Mouse (Mus musculus) T-cell, adult 2 months (primary cell): ENCODE results near the gene Ctps.
"Not testable (repeated sequence)": the region's sequence is repeated elsewhere in the genome, so short reads cannot be mapped to it uniquely, and the experiment has no call there.

Experiments used
- DNase-seq: peaks from one replicate; pipeline ENCODE4 v3.0.0; 2022; ENCODE audit warnings: low spot score

Gene Ctps

DNA sequence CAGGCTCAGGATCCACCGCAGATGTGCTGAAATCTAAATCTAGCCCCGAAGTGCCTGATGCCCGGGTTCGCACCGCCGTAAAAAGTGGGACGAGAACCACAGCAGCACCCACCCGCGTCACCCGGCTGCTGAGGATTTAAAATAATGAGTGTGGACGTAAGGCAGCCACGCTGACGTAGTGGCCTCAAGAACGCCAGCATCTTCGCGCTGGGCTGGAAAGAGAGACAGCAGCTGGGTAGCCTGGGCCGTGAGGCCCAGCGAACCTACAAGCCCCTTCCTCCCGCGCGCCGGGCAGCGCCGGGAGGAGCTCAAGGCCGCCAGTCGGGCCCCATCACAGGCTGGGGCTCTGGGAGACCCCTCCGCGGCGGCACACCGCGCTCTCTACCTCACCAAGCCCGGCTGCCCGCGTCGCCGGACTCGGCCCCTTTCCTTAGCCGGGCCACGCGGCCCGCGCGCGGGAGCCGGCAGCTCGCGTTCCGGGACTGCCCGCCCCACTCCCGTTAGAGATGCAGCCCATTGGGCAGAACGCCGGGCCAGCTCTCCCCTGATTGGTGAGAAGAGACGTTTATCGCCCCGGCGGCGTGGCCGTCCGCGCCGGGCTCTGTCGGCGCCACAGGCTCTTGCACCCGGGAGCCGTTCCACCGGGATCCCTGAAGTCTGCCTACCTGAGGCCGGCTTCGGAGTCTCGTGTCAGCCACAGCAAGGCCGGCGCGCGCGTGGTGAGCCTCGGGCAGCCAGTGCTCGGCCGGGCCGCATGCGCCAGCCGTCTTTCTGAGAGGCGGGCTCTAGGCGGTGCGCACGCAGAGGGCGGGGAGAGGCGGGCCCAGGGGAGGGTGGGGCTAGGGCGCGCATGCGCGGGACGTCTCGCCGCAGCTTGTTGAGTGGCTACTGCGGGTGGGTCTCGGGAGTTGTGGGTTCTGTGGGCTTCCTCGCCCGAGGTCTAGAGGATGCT is at the start of gene Ctps:
Gene Ctps, minus strand, starts transcription at position 791 of the 952 bp plus-strand sequence.
- peak; percentile 89 for DNase-seq

DNA sequence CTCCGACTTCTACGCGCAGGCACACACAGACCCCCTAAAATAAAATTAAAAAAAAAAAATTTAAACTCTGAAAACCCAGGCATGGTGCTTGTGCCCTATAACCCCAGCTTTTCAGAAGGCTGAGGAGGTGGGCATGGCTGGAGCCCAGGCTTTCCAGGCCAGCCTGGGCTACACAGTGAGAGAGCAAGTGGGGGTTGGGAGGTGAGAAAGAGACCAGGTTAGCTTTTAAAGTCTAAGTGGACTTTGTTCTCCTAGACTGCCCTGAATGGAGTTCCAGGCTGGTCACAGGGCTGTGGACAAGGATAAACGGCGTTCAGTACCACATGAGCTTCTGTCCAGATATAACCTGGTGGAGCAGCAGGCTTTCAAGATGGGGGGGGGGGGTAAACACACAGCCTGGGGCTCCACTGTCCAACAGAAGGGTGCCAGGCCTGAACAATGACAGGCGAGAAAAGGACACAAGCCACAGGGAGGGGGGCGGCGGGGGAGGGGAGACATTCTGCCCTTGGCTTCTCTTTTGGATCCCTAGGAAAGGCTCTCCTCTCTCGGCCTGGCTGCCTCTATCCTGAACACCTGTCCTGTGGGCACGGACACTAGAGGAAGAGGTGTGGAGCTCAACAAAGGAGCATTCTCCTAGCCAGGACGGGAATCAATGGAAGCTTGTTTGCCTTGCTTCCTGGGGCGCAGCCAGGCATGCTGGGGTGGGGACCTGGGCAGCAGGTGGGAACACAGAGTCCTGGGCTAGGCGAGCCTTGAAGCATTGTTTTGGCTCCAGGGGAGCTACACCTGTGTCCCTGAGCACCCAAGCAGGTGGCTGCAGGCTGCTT is 46.3 kb upstream of the Ctps start:
- no peak for DNase-seq

DNA sequence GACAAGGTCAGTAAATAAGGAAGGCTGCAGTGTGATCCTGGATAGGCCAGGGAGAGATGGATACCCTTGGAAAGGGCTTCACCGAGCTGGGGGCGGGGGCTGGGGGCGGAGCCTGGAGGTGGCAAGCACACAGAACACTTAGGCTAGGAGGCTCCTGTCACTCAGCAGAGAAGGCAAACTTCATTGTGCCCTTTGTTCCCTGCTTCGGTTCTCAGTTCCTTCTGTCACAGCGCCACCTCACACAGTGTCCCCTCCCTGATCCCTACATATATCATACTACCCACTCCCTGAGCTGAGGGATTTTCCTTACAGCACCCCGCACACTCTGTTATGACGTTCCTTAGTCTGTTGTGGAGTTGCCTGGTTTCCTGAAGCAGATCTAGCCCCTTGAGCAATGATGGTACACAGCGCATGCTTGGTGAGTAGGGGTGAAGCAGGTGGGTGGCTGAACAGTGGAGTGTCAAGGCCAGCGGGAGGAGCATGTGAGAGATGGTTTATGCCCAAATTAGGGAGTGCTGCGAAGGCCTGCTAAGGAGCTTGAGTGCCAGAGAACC is 45.5 kb upstream of the Ctps start:
- DNase-seq = peak; percentile 42

DNA sequence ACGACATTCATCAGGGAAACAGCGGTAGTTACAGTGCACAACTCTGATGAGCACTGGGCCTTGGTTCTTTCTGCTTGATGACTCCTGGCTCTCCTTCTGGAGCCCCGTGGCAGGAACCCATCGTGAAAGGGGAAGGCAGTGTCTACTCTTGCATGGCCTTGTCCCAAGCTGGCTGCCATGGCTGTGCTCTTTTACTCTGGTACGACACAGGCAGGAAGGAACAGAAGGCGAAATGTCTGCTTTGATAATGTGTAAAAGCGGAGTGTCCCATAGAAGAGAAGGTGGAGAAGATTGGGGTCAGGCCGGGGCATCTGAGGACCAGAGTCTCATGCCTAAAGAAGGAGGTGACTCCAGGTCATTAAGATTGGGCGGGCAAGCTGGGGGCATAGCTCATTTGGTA is 44.6 kb upstream of the Ctps start:
- no peak for DNase-seq

DNA sequence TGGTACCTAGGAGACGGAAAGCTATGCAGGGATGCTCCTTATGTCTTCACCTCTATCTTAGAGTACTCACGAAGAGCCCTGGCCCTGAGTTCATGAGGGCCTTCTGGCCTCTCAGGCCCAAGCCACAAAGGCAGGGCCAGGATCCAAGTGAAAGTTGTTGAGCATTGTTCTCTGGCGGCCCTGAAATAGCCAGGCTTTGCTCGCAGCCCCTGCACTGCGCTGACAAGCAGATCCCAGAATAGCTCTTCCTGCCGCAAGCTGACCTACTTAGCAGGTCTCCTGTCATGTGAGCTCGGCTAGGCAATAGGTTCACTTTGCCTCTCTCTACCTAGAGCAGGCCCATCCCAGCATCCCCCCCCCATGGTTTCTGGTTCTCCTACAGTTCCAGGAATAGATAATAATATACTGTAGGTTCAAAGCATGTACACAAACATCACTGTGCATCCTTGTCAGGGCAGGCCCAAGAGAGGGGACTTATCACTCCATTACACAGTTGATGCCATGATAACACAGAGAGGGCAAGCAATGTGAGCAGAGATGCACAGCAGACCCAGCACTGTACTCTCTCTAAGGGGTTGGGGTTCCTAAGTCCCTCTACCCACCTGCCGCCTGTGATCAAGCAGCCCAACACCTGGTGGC is 43.7 kb upstream of the Ctps start:
- DNase-seq = no peak

DNA sequence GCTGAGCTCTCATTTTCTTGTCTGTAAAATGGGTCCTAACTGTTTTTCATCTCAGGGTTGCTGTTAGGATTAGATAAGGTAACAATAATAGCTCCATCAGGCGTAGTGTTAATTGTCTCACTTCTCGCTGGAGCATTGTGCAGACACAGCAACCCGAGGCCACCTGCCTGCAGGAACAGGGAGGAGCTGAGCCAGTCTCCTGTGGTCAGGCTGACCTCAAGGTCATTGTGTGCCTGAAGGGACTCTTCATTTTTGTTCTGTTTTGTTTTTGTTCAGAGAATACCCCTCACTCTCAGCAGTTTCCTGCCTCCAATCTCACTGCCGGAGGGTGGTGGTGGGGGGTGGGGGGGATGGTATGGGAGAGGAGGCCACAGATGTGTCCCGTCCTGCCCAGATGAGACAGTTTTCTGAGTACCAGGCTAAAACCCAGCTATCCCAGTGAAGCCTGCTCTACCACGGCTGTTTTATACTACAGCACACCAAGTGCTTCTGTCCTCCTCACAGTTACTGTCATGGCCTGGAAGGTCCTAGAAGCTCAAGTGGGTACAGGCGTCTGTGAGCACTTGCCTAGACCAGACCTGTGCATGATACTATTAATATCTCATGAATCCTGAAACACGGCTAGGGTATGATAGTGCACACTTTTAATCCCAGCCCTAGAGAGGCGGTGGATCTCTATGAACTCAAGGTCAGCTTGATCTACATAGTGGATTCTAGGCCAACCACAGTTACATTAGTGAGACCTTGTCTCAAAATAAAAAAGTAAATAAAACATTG is 42.4 kb upstream of the Ctps start:
- DNase-seq = no peak

DNA sequence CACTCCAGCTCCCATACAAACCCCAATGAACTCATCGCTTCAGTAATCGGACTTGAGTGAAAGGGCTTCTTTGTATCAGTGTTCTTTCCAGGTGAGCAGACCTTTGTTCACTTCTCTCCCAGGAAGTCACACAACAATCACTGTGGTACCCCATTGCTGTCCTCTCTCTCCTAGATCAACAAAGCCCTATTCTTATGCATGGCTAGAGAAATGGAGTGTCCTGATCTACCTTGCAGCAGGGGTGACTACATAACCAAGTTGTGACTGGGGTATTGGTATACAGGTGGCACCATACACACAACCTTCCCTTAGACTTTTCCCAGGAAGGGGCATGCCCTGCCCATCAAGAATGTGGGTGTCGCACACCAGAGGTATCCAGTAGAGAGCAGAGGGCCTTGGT is 40.9 kb upstream of the Ctps start:
- DNase-seq = no peak

DNA sequence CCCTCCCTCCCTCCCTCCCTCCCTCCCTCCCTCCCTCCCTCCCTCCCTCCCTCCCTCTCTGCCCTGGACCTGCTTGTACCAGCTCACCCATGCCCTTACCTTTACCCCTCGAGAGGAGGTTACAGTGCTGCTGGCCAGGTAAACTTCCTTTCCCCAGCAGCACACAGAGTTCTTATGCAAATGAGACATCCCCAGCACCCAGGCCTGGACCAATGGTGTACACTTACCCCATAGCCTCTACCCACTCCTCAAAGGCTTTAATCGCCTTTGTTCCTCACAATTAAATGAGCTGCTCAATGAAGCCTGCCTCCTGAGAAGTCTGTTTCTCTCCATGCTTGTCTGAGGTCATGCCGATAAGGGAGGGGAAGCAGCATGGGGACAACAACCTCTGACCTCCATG is 36.9 kb upstream of the Ctps start:
- no peak for DNase-seq

DNA sequence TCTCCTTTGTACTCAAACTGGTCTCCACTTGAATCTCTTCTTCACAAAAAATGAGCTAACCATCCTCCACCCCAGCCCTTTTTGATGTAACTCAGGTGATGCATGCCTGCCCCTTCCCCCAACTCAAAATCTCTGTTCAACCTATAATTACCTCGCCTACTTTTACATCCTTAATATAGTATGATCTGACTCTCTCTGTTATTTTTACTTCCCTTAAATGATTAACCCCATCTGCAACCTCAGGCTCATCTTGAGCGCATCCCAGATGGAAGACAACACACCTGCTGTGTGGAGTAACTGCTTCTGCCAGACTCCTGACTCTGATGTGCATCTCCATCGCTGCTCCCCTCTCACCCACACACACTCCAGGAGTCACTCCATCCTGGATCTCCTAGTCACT is 32.6 kb upstream of the Ctps start:
- no peak for DNase-seq

DNA sequence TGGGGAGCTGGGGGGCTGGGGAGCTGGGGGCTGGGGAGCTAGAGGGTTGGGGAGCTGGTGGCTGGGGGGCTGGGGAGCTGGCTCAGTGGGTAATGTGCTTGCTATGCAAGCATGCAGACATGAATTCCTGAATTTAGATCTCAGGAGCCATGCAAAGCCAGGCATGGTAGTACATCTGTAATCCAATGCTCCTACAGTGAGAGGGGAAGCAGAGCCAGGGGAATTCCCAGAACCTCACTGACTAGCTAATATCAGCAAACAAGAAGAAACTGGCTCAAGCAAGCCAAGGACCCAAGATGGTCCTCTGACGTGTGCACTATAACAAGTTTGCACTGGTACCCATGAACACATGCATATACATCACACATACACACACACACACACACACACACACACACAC is 31.7 kb upstream of the Ctps start:
- DNase-seq = no peak

DNA sequence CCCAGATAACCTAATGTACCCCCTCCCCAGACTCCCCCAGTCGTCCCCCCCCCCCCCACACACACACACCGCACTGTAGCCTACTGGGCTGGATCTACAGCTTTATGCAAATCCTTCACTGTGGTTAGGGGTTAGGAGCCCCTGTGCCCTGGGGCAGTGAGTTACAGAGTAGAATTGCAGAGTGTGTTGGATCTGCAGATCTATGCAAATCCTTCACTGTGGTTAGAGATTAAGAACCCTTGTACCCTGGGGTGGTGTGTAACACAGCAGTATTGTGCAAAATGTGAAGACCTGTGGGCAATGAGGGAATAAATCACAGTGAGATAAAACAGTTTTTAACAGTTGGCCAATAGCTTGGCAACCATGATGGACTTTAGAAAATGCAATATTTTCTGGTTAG is 28.8 kb upstream of the Ctps start:
- no peak for DNase-seq

DNA sequence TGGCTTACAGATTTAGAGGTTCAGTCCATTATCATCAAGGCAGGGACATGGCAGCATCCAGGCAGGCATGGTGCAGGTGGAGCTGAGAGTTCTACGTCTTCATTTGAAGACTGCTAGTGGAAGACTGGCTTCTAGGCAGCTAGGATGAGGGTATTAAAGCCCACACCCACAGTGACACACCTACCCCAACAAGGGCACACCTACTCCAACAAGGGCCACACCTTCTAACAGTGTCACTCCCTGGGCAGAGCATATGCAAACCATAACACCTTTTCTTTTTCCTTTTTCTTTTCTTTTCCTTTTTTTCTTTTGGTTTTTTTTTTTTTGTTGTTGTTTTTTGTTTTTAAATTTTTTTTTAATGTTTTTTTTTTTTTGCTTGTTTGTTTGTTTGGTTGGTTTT is 26.1 kb upstream of the Ctps start:
- not testable (repeated sequence) for DNase-seq

DNA sequence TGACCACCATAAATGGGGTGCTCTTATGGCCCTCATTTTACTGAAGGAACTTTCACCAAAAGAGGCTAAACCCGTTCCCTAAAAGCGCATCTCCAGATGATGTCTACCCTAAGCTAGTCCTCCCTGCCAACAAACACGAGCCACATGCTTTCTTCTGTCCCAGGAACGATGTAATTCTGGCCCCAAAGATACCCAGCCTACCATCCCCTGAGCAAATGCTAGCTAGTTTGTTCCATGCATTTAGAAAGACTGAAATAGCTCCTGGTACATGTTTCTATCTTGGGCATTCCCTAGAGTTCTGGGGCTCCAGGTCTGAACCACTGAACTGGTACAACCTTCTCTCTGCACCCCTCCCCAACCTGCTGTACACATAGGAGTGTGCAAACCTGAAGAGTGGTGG is 20.9 kb upstream of the Ctps start:
- no peak for DNase-seq

DNA sequence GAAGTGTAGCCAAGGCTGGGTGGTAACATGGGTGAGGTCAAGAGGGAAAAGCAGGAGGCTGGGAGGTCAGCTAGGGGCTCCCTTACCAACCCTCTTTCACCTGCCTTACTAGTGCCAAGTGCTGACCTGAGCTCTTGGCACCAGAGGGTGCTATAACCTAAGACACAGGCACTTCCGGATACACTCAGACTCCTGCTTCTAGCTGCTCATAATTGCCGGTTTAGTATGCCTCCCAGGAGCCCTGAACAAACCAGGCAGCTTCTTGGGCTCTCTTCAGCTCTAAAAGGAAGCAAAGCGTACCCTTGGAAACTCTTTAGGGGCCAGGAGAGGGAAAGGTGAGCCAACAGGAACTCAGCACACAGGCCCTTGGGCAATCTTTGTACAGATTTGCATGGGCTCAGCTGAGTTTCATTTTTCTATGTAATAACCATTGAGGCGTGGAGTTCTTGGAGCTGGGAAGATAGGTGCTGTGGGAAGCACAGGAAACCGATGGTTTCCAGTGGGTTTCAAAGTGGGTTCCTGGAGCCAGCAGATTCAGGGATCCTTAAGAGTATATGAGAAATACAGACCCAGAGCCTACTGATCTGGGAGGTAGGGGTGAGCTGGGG is 19.8 kb upstream of the Ctps start:
- peak; percentile 57 for DNase-seq

DNA sequence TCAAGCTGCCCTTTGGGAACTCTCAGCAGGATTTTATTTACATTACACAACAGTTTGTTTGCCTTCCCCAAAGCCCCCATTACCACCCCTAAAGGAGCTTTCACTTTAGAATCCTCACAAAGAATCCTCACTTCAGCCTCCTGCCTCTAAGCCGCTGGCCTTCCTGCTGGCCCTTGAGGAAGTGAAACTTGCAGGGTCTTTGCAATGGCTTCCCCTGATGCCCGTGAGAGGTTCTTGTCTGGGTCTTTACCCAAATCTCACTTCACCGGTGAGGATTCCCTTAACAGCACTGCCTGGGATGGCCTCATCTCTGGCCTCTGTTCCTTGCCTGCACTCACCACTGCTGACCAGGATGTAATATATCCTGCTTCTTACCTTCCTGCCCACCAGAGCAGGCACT is 19.0 kb upstream of the Ctps start:
- no peak for DNase-seq

DNA sequence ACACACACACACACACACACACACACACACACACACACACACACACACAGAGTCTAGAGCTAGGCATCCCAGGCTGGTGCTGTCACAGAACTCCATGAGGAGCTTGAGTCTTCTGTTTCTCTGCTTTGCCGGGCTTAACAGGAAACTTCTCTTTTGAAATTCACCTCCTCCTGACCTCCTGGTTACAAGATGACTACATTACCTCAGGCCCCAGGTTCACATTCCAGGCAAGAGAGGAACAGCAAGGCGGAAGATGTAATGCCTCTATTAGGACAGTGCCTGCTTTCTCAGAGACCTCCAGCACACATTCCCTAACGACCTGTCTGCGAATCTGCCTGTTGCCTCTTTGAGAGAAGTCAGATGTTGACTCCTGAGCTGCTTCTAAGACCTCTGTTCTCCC is 18.4 kb upstream of the Ctps start, which contains the start of gene Gm8439:
Gene Gm8439, plus strand, starts transcription at position 301 of the 400 bp plus-strand sequence.
- no peak for DNase-seq

DNA sequence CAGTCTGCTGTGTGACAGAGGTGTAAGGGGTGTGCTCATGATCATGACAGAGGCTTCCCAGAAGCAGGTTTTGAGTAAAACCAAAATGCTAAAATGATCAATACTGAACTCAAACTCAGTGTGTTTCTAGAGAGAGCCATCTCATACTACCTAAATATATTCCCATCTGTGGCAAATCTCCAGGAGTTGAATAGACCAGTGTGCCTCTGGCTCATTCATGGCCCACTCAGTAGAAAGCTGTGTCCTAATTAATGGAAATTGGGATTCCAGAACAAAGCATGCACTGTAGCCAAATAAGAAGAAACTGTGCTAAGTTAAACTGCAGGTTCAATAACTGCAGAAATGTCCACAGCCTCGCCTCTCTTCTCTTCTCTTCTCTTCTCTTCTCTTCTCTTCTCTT is 16.9 kb upstream of the Ctps start:
- DNase-seq = no peak

DNA sequence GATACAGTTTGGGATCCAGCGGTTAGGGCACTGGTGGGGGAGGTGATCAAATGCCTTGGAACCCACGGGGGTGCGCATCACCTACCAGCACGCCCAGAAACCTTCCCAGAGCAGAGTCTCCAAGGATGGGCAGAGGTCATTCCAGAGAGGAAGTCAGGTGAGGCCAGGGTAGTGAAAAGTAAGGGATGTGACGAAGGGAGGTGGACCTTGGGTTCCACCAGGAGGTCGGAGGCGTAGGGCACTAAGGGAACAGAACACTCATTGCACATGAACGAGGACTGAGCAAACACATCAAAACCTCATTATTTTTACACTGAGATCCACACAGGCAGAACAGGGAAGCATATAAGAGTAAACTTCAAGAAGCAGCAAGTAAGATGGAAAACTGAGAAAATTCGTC is 11.6 kb upstream of the Ctps start:
- no peak for DNase-seq

DNA sequence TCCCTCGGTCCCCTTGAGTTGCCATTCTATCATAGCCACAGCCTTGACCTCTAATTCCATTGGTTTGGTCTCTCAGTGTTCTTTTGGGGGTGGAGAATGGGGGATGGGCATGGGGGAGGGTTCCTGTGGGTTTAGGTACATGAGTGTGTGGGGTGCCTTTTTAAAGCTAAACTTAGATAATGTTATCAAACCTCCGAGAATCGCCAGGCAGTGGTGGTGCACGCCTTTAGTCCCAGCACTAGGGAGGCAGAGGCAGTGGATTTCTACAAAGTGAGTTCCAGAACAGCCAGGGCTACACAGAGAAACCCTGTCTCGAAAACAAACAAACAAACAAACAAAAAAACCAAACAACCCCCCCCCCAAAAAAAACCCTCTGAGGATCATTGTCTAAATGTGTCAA is 10.8 kb upstream of the Ctps start:
- DNase-seq = no peak

DNA sequence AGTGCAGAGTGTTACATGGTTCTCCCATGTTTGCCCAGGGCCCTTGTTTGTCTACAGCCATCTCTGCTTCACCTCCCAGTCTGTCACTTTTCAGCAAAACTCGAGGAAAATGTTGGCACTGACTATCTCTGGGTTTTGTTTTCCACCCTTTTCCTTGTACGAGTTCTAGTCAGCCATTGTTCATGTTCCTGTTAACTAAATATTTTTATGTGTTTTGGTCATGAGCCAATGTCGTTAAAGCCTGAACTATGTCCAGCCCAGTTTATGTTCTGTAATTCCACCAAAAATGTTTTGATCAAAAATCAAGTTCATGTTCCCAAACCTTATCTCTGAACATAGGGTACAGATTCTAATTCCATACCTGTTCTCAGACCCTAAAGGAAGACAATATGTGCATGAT is 1.6 kb upstream of the Ctps start:
- DNase-seq = no peak

DNA sequence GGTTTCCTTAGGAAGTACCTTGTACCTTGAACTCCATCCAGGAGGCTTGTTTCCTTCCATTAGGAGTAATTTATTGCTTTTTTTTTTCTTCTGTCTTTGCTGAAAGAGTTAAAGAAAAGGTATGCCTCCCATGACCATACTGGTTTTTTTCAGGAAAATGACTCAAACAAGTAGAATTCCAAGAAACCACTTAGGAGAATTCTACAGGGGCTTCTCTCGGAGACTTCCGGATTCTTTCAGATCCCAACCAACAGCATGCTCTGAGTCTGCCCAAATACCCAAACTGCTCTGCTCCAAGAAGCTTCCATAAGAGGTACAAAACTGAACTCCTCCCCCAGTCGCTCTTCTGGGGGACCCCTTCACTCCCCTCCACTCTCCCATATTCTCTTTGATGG is 991 bp upstream of the Ctps start:
- no peak for DNase-seq
